Mouse (Mus musculus): ENCODE results near the gene Man1a. TPM values are rescaled to one million over a fixed set of nuclear protein-coding genes. Genes with fewer than 3 reads are reported as not detected.

The Man1a gene
- polyA plus RNA-seq, 1 experiment from 2014 or later = 2.9 TPM

DNA sequence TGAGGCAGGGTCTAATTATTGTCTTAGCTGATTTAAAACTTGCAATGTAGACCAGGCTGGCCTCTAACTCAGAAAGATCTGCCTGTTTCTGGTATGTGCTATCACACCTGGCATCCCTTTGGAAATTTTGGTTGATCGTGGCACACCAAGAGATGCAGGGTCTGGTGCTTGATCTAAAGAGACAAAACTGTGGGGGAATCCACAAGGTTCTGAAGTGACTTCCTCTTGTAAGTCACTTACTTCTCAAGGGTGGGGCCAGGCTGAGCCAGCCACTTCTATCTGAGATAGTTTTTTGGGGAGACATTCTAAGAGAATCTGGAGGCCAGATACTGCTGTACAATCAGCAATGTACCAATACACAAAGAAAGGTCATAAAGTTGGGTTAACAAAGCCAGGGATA is 40.8 kb downstream of the Man1a start:
- Histone ChIP-seq H3K4me1 (no peaks in the 10 kb centered on the region), H3K4me3 (no peak overlapping the region), H3K9me3 (no peaks in the 10 kb centered on the region), H3K4me2 (replicated peaks) (no peak overlapping the region), H3K36me3 (no peaks in the 10 kb centered on the region), H3K27ac (replicated peaks) (no peak overlapping the region), H3K9ac (replicated peaks) (no peak overlapping the region), H3K27me3 (no peaks in the 10 kb centered on the region)
- 96% methylated on average over 1 of the region's 1 CpGs for WGBS
- ATAC-seq (replicated peaks) = no peak

DNA sequence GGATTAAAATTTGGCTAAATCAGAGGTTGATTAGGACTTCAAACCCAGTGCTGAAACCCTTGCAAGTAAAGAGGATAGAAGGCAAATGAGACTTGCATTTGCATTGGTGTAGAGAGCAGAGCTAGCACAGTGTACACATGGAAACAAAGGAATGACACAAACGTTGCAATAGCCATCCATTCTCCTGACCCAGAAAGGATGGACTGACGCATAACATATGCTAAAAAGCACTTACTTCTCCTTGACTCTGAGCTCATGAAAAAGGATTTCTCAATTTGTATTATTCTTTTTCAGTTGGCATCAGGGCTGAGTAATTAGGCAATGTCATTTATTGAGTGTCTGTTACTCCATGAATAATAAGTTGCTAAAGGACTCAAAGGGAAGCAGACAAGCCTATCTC is 41.6 kb downstream of the Man1a start:
- WGBS = 54% methylated on average over 2 of the region's 2 CpGs
- no peak overlapping the region for H3K27ac ChIP-seq (replicated peaks)
- H3K27me3 ChIP-seq = no peaks in the 10 kb centered on the region
- no peak overlapping the region for H3K4me3 ChIP-seq
- H3K4me1 ChIP-seq = no peaks in the 10 kb centered on the region
- H3K36me3 ChIP-seq = no peaks in the 10 kb centered on the region
- H3K9ac ChIP-seq (replicated peaks) = no peak overlapping the region
- no peak overlapping the region for H3K4me2 ChIP-seq (replicated peaks)
- H3K9me3 ChIP-seq = no peaks in the 10 kb centered on the region
- no peak; the same call in 1 of the 2 replicates for ATAC-seq (replicated peaks)

- H3K4me2 ChIP-seq (replicated peaks) = no peak overlapping the region
- 93% methylated on average over 9 of the region's 9 CpGs for WGBS
- no peaks in the 10 kb centered on the region for H3K36me3 ChIP-seq
- no peak for ATAC-seq (replicated peaks)
- H3K9me3 ChIP-seq = no peaks in the 10 kb centered on the region
- no peak overlapping the region for H3K9ac ChIP-seq (replicated peaks)
- no peaks in the 10 kb centered on the region for H3K4me1 ChIP-seq
- H3K27me3 ChIP-seq = no peaks in the 10 kb centered on the region
- H3K27ac ChIP-seq (replicated peaks) = no peak overlapping the region
- H3K4me3 ChIP-seq = no peak overlapping the region
These were observed 43.9 kb downstream of the Man1a start for GRCm38 (mm10) chr10:54032316-54033092.

DNA sequence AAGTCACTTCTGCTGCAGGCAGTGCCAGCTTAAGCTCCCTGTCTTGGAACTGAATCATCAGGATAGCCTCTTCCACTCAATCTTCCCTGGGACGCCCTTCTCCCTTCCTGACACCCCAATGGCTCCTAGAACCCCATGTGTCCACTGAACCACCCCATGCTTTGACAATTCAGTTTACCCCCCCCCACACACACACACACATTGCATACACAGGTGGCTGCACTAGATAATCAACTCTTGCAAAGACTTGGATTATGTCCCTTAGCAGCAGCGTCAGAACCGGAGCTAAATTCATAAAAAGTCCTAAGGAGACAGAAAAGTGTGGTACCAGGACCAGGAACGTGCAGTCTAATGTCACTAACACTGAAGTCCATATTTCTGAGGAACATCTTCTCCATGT is 47.5 kb downstream of the Man1a start:
- H3K9me3 ChIP-seq = no peaks in the 10 kb centered on the region
- 92% methylated on average over 4 of the region's 4 CpGs for WGBS

DNA sequence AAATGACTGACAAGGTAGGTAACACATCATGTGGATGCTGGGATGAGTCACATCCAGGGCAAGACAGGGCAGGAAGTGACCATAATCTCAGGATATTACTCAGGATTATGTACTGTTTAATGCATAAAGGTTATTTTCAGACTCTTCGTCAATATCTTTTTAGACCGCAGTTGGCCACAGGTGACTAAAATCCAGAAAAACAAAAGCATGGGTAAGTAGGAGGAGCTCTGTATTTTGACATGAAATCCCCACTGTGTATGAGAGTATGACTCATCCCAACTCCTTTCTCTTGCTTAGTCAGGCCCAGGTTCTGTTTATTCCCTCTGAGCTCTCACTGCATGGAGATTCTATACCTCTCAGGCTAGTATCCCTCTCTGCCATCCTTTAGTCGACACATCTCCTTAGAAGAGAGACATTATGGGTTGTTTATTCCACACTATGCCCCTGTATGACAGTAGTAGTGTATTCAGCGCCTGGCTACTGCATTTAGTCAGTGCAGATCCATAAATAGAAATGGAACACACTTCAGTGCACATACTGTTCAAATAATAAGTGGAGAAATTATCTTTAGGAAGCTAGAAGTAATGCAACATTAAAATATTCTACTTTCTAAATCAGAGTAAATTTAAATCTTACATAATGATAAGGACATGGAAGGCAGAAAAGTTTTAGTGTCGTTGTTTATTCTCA is 49.5 kb downstream of the Man1a start:
- no peaks in the 10 kb centered on the region for H3K36me3 ChIP-seq
- H3K9me3 ChIP-seq = no peaks in the 10 kb centered on the region
- no peak overlapping the region for H3K4me2 ChIP-seq (replicated peaks)
- no peak overlapping the region for H3K9ac ChIP-seq (replicated peaks)
- no peaks in the 10 kb centered on the region for H3K27me3 ChIP-seq
- H3K4me3 ChIP-seq = no peak overlapping the region
- 86% methylated on average over 5 of the region's 5 CpGs for WGBS
- no peak for ATAC-seq (replicated peaks)
- no peaks in the 10 kb centered on the region for H3K4me1 ChIP-seq
- no peak overlapping the region for H3K27ac ChIP-seq (replicated peaks)

More for the DNA sequence above, 47.5 kb downstream of the Man1a start:
- no peaks in the 10 kb centered on the region for H3K4me1 ChIP-seq
- no peak for ATAC-seq (replicated peaks)
- H3K36me3 ChIP-seq = no peaks in the 10 kb centered on the region
- H3K4me3 ChIP-seq = no peak overlapping the region
- no peak overlapping the region for H3K27ac ChIP-seq (replicated peaks)
- no peak overlapping the region for H3K4me2 ChIP-seq (replicated peaks)
- no peak overlapping the region for H3K9ac ChIP-seq (replicated peaks)
- no peaks in the 10 kb centered on the region for H3K27me3 ChIP-seq

GRCm38 (mm10) chr10:54026101-54026500 is 50.3 kb downstream of the Man1a start:
- no peak overlapping the region for H3K9ac ChIP-seq (replicated peaks)
- H3K27ac ChIP-seq (replicated peaks) = no peak overlapping the region
- no peaks in the 10 kb centered on the region for H3K4me1 ChIP-seq
- H3K27me3 ChIP-seq = no peaks in the 10 kb centered on the region
- no peak overlapping the region for H3K4me2 ChIP-seq (replicated peaks)
- ATAC-seq (replicated peaks) = no peak
- 91% methylated on average over 4 of the region's 4 CpGs for WGBS
- no peaks in the 10 kb centered on the region for H3K9me3 ChIP-seq
- no peak overlapping the region for H3K4me3 ChIP-seq
- H3K36me3 ChIP-seq = no peaks in the 10 kb centered on the region

GRCm38 (mm10) chr10:54017904-54018454 is 58.4 kb downstream of the Man1a start:
- no peak overlapping the region for H3K9ac ChIP-seq (replicated peaks)
- H3K4me2 ChIP-seq (replicated peaks) = no peak overlapping the region
- no peaks in the 10 kb centered on the region for H3K9me3 ChIP-seq
- no peaks in the 10 kb centered on the region for H3K4me1 ChIP-seq
- H3K27me3 ChIP-seq = no peaks in the 10 kb centered on the region
- H3K36me3 ChIP-seq = no peaks in the 10 kb centered on the region
- ATAC-seq (replicated peaks) = no peak
- WGBS = 81% methylated on average over 5 of the region's 5 CpGs
- no peak overlapping the region for H3K27ac ChIP-seq (replicated peaks)
- no peak overlapping the region for H3K4me3 ChIP-seq

GRCm38 (mm10) chr10:54014116-54014758 is 62.2 kb downstream of the Man1a start:
- no peaks in the 10 kb centered on the region for H3K36me3 ChIP-seq
- no peaks in the 10 kb centered on the region for H3K27me3 ChIP-seq
- H3K4me3 ChIP-seq = no peak overlapping the region
- H3K9ac ChIP-seq (replicated peaks) = no peak overlapping the region
- H3K4me1 ChIP-seq = no peaks in the 10 kb centered on the region
- no peak for ATAC-seq (replicated peaks)
- 68% methylated on average over 15 of the region's 15 CpGs for WGBS
- no peaks in the 10 kb centered on the region for H3K9me3 ChIP-seq
- H3K27ac ChIP-seq (replicated peaks) = no peak overlapping the region
- H3K4me2 ChIP-seq (replicated peaks) = no peak overlapping the region

DNA sequence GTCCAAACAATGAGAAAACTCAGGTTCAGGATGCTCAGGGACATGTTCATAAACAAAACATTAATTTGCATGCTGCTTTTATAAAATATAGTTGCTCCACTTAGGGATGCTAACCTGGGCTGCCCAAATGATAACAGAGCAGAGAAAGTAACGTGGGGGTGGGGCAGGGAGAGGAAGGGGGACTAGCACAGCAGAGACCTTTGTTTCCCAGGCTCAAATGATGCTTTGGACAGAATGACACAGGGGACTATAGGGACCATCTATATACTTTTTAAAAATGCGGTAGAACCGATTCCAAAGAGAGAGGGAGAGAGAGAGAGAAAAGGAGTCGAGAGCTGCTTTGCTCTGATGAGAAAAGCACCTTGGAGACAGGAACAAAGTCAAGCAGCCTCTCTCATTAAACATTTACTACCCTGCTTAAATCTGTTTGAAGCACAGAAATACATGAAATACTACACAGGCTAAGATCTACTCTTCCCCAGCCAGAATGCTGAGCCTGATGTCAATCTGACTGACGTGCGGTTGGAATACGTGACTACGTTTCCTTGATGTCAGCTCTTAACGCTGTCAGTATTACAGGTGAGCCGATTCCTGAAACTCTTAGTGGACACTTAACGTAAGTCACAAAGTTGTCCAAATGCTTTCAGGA is 63.1 kb downstream of the Man1a start:
- Histone ChIP-seq H3K4me1 (no peaks in the 10 kb centered on the region), H3K27me3 (no peaks in the 10 kb centered on the region), H3K27ac (replicated peaks) (no peak overlapping the region), H3K9me3 (no peaks in the 10 kb centered on the region), H3K36me3 (no peaks in the 10 kb centered on the region), H3K4me2 (replicated peaks) (no peak overlapping the region), H3K9ac (replicated peaks) (no peak overlapping the region), H3K4me3 (no peak overlapping the region)
- WGBS = 86% methylated on average over 11 of the region's 11 CpGs
- no peak for ATAC-seq (replicated peaks)

DNA sequence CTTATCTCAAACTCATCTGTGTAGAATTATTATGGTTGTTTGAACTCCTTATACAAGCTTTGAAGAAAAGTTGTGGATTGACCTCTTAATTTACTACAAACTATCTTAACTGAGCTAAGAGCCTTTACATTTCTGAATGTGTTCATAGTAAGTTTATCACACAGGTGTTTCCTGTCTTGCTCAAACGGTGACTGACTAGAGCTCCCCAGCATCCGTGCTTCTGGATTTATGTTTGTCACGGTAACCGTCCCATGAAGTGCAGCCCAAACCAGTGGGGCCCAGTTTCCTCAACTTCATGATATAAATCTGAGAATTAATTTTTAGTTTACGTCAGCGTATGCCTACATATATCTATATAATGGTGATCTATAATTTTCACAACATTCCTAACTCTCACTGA is 67.3 kb downstream of the Man1a start:
- Histone ChIP-seq H3K9me3 (no peaks in the 10 kb centered on the region), H3K4me2 (replicated peaks) (no peak overlapping the region), H3K4me1 (no peaks in the 10 kb centered on the region), H3K27me3 (no peaks in the 10 kb centered on the region), H3K4me3 (no peak overlapping the region), H3K36me3 (no peaks in the 10 kb centered on the region), H3K9ac (replicated peaks) (no peak overlapping the region), H3K27ac (replicated peaks) (no peak overlapping the region)
- 93% methylated on average over 6 of the region's 6 CpGs for WGBS
- ATAC-seq (replicated peaks) = no peak

- H3K4me1 ChIP-seq = no peaks in the 10 kb centered on the region
- H3K9me3 ChIP-seq = no peaks in the 10 kb centered on the region
- no peak overlapping the region for H3K4me3 ChIP-seq
- no peak overlapping the region for H3K4me2 ChIP-seq (replicated peaks)
- ATAC-seq (replicated peaks) = no peak
- no peaks in the 10 kb centered on the region for H3K27me3 ChIP-seq
- 70% methylated on average over 3 of the region's 3 CpGs for WGBS
- H3K27ac ChIP-seq (replicated peaks) = no peak overlapping the region
- H3K9ac ChIP-seq (replicated peaks) = no peak overlapping the region
- H3K36me3 ChIP-seq = no peaks in the 10 kb centered on the region
These were observed 69.5 kb downstream of the Man1a start for GRCm38 (mm10) chr10:54006868-54007267.

DNA sequence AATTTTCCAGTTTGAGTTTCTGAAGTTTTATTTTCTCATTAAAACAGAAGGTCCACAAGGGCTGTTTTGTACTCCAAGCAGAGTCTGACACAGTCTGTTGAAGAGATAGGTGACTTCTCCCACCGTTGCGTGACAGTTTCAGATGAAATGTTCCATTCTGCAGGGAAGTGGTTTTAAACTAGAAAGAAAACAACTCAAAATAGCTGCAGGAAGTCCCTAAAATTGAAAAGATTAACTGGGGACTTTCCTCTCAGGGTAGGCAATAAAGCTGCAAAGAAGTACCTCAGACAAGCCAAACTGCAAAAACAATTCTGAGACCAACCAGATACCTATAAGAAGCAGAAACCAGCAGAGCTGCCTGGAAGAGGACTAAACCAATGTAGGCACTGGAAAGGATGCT is 70.6 kb downstream of the Man1a start:
- 93% methylated on average over 2 of the region's 2 CpGs for WGBS
- H3K36me3 ChIP-seq = no peaks in the 10 kb centered on the region

More for the DNA sequence above, 70.6 kb downstream of the Man1a start:
- Histone ChIP-seq H3K27me3 (no peaks in the 10 kb centered on the region), H3K27ac (replicated peaks) (no peak overlapping the region), H3K9ac (replicated peaks) (no peak overlapping the region), H3K4me3 (no peak overlapping the region), H3K4me2 (replicated peaks) (no peak overlapping the region), H3K9me3 (no peaks in the 10 kb centered on the region), H3K4me1 (no peaks in the 10 kb centered on the region)
- no peak for ATAC-seq (replicated peaks)

Data from forebrain, embryonic 15.5 days (tissue).